Mouse (Mus musculus) G1E (cell line): ENCODE measurements around the gene Flot2. TPM values are rescaled to one million over a fixed set of nuclear protein-coding genes. Genes with fewer than 3 reads are reported as not detected.

Source experiments
- ATAC-seq: 2 replicates; pipeline ENCODE4 v1.8.0; 2016; ENCODE audit warnings: mild to moderate bottlenecking; ENCODE audit not compliant: insufficient number of reproducible peaks, poor library complexity, low FRiP score, severe bottlenecking; ENCODE audit errors: extremely low read depth
- DNase-seq: peaks from one replicate; pipeline ENCODE4 v3.0.0; 2012; ENCODE audit warnings: low spot score
- H3K27me3 ChIP-seq: 2 replicates; pipeline ENCODE4 v1.6.1; 2012; ENCODE audit warnings: mild to moderate bottlenecking, low read length, inconsistent platforms; ENCODE audit not compliant: insufficient read depth
- H3K36me3 ChIP-seq: replicated peaks from 2 replicates; pipeline ENCODE3; 2012; ENCODE audit warnings: mild to moderate bottlenecking, inconsistent platforms
- H3K4me1 ChIP-seq: 2 replicates; pipeline ENCODE4 v1.6.1; 2012; ENCODE audit warnings: low read depth, low read length, inconsistent platforms, mixed read lengths; ENCODE audit not compliant: insufficient read depth
- H3K4me3 ChIP-seq: 2 replicates; pipeline ENCODE4 v1.5.1; 2012; ENCODE audit warnings: low read depth, mild to moderate bottlenecking, inconsistent platforms, low read length, moderate library complexity, mixed read lengths
- H3K9me3 ChIP-seq: replicated peaks from 2 replicates; pipeline ENCODE4 v1.6.1; 2012; ENCODE audit warnings: inconsistent platforms
- CTCF ChIP-seq: IDR thresholded peaks from 2 replicates; pipeline ENCODE4 v1.5.1; 2012; ENCODE audit warnings: low read depth, low read length, inconsistent platforms, mixed read lengths
- GATA1 ChIP-seq: IDR thresholded peaks from 2 replicates; pipeline ENCODE4 v1.6.1; 2012; ENCODE audit warnings: borderline replicate concordance, low read length, inconsistent platforms, mixed read lengths
- GATA2 ChIP-seq: IDR thresholded peaks from 2 replicates; pipeline ENCODE4 v1.6.1; 2012; ENCODE audit warnings: low read depth, low read length, inconsistent platforms, borderline replicate concordance
- POLR2AphosphoS5 ChIP-seq: IDR thresholded peaks from 2 replicates; pipeline ENCODE4 v1.6.1; 2012; ENCODE audit warnings: low read depth, low read length, inconsistent platforms; ENCODE audit not compliant: insufficient replicate concordance
- TAL1 ChIP-seq: conservative IDR thresholded peaks from 2 replicates; pipeline ENCODE4 v1.6.1; 2012; ENCODE audit warnings: low read depth, low read length, inconsistent platforms, mixed read lengths
- polyA plus RNA-seq: library from polyadenylated mRNA; stranded (reverse); fragments of >175 nt; gene quantifications from 2 replicates; pipeline ENCODE4 v1.2.3, GENCODE M21; 2012
- total RNA-seq, 2 experiments: library from RNA; stranded (forward) in 1 of 2; stranded (reverse) in 1 of 2; fragments of 200-1000 nt in 1 of 2; fragments of >200 nt in 1 of 2; fragmentation: Nextera tagmentation in 1 of 2; gene quantifications; 2 replicates each; pipeline ENCODE4 v1.2.3; 2014 to 2017

Flot2 gene
- total and polyA plus RNA-seq, 3 experiments = 15.6 to 21.3 (median 19.4) TPM

- Histone ChIP-seq H3K9me3 (no peaks in the 10 kb centered on the region), H3K36me3 (peaks cover 63% of the 10 kb centered on the region), H3K4me3 (peak overlapping the region; percentile 72; the same call in 1 of the 2 replicates), H3K4me1 (peaks cover 86% of the 10 kb centered on the region), H3K27me3 (no peaks in the 10 kb centered on the region)
- no peak for TF ChIP-seq TAL1
- no peak for TF ChIP-seq CTCF
- TF ChIP-seq POLR2AphosphoS5 = no peak
- TF ChIP-seq GATA1 = no peak
- no peak for TF ChIP-seq GATA2
- ATAC-seq (no peak), DNase-seq (no peak)
Observed at GRCm38 (mm10) chr11:78071938-78072337, 34.2 kb downstream of the Flot2 start.

DNA sequence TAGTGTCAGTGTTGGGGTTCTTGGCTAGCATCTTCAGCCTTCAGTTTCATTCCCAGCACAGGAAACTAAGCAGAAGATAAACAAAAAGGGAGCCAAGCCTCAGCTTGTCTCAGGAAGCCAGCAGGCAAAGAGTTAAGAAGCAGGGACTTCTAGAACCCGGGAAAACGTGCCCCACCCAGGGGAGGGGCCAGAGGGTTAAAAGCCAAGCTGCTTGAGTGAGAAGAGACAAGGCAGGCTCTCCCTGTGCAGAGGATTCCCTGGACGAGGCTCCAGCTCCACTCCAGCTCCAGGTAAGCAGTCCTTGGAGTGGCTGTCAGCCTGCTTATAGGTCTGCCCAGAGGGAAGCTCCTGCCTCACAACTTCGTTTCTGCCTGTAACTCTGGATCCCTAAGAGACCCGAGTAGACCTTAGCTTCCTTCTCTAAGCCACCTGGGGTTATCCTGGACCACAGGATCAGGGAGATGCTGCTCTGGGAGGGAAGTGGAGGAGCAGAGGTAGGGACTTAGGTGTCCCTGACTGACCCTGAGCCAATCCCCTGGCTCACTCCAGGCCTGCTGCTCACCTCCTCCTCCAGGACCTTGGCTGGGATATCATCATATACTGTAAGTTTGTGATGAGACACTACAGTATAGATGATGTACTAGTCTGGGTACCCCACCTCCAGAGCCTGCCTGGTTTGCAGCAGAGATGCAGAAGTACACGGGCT, 34.8 kb downstream of the Flot2 start:
- no peak for DNase-seq
- ATAC-seq = no peak
- Histone ChIP-seq H3K36me3 (peaks cover 70% of the 10 kb centered on the region), H3K4me3 (peak overlapping the region; percentile 72), H3K9me3 (no peaks in the 10 kb centered on the region), H3K27me3 (no peaks in the 10 kb centered on the region), H3K4me1 (peaks cover 79% of the 10 kb centered on the region)
- TF ChIP-seq GATA1 (no peak), GATA2 (no peak)

DNA sequence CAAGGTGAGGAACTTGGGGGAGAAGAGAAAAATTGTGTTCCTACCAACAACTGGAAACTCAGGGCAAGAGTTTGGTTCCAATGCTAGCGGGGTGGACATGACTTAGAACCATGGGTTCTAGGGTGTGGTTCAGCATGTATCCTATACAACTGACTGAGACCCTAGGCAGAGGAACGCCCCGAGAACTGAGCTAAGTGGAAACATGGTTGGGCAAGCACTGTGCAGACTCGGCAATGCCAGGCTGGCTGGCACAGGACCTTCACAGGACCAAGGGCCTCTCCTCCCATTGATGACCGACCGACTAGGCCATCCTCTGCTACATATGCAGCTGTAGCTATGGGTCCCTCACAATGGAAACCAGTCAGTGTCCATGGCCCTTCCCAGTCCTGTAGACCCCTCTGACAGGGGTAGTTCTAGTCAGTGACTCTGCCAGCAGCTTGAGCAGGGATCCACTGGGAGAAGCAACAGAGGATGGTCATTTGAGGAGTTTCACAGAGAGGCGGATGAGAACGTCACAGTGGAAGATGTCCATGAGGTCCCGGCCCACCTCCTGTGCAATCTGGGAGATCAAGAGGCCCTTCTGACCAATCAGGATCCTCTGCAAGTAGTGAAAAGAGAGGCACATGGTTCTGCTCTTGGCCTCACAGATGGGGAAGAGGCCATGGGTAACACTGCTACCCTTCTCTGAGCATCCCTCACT, 36.0 kb downstream of the Flot2 start:
- DNase-seq = no peak

DNA sequence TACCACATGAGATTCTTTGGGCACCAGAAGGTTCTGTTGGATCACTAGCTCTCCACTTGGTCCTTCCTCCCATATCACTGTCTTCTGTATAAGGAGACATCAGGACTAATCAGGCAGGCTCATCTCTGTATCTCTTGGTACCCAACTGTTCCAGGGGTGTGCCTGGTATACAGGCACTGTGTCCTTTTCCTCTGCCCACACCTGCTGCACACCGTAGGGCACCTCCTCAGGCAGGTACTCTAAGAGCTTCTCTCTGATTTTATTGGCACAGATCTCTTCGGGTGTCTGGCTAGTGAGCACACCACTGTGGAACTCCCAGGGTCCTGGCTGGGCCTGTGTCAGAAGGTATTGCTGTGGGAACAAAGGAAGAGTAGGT, 36.5 kb downstream of the Flot2 start:
- ATAC-seq (no peak), DNase-seq (no peak)
- Histone ChIP-seq H3K4me1 (peaks cover 74% of the 10 kb centered on the region), H3K4me3 (peak overlapping the region; percentile 72; the same call in 1 of the 2 replicates), H3K36me3 (peaks cover 83% of the 10 kb centered on the region), H3K27me3 (no peaks in the 10 kb centered on the region), H3K9me3 (no peaks in the 10 kb centered on the region)
- TF ChIP-seq GATA2 (no peak), CTCF (no peak), POLR2AphosphoS5 (no peak), TAL1 (no peak), GATA1 (no peak)

More for the DNA sequence above, 36.0 kb downstream of the Flot2 start:
- H3K4me1 ChIP-seq = peaks cover 75% of the 10 kb centered on the region
- no peak for ATAC-seq
- peaks cover 78% of the 10 kb centered on the region for H3K36me3 ChIP-seq
- no peak for TF ChIP-seq POLR2AphosphoS5
- TF ChIP-seq GATA2 = no peak
- TF ChIP-seq GATA1 = no peak
- TF ChIP-seq CTCF = no peak
- no peak for TF ChIP-seq TAL1
- peak overlapping the region; percentile 72 for H3K4me3 ChIP-seq
- H3K9me3 ChIP-seq = no peaks in the 10 kb centered on the region
- H3K27me3 ChIP-seq = no peaks in the 10 kb centered on the region

- no peak for ATAC-seq
- TF ChIP-seq GATA2 (no peak), TAL1 (no peak), POLR2AphosphoS5 (no peak), CTCF (no peak), GATA1 (no peak)
Observed at GRCm38 (mm10) chr11:78074666-78075065, 36.9 kb downstream of the Flot2 start.

DNA sequence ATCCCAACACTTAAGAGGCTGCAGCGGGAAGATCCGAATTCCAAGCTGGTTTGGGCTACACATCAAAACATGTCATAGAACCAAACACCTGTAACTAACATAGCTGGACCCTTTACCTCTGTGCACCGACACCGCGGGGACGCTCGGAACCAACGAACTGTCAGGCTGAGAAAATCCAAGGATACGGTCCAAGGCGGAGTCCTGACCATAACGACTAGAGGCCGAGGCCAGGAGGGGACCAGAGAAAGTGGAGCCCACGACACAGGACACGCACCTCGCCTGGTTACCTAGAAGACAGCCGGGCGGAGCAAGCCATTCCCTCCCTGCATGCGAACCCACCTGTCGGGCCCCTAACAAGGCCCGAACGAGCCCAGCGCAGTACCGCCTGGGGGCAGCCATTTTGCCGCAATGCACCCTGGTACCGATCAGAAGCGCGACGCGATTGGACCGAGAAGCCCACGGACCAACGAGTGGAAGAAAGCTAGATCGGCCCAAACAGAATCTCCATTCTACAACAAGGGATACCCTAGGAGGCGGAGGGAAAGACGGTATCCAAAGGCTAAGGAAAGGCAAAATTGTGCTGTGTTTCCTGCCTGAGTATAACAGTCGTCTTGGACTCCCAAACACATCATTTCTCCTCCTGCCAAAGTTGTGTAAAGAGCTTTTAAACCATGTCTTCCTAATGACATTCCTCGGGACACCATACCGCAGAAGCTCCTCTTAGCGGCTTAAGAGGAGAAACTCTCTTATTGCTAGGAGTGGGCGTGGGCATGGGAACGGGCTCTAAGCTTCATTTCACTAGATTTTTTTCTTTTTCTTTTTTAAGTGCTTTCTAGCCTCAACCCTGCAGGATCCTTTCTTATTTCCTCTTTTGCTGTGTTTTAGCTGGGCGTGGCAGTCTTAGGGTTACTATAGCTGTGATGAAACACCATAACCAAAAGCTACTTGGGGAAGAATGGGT, 42.5 kb downstream of the Flot2 start, which contains the start of gene Eral1:
Eral1 (minus strand) TSS at position 423 of the 961 bp plus-strand sequence.
- ATAC-seq (peak; percentile 76), DNase-seq (peak; percentile 85)
- Histone ChIP-seq H3K9me3 (no peaks in the 10 kb centered on the region), H3K36me3 (peaks cover 35% of the 10 kb centered on the region), H3K27me3 (no peaks in the 10 kb centered on the region), H3K4me3 (peak within 1 kb of the TSS; percentile 89), H3K4me1 (peaks cover 36% of the 10 kb centered on the region)
- no peak for TF ChIP-seq TAL1
- TF ChIP-seq CTCF = no peak

More at GRCm38 (mm10) chr11:78074666-78075065, 36.9 kb downstream of the Flot2 start:
- Histone ChIP-seq H3K27me3 (no peaks in the 10 kb centered on the region), H3K36me3 (peaks cover 83% of the 10 kb centered on the region), H3K4me1 (peaks cover 74% of the 10 kb centered on the region), H3K4me3 (peak overlapping the region; percentile 72; the same call in 1 of the 2 replicates), H3K9me3 (no peaks in the 10 kb centered on the region)
- no peak for DNase-seq
